Mouse (Mus musculus) G1E-ER4 (cell line): ENCODE results near the gene Tmem94. TPM values are rescaled to one million over a fixed set of nuclear protein-coding genes. Genes with fewer than 3 reads are reported as not detected.

Source experiments
- GATA1 ChIP-seq: IDR thresholded peaks from one replicate; pipeline ENCODE4 v1.8.0; 2012; ENCODE audit warnings: low read length, inconsistent platforms
- polyA plus RNA-seq: library from polyadenylated mRNA; stranded (reverse); fragments of >175 nt; gene quantifications from 2 replicates; pipeline ENCODE4 v1.2.3, GENCODE M21; 2012

The Tmem94 gene
- polyA plus RNA-seq, 1 experiment, result 54.3 TPM

DNA sequence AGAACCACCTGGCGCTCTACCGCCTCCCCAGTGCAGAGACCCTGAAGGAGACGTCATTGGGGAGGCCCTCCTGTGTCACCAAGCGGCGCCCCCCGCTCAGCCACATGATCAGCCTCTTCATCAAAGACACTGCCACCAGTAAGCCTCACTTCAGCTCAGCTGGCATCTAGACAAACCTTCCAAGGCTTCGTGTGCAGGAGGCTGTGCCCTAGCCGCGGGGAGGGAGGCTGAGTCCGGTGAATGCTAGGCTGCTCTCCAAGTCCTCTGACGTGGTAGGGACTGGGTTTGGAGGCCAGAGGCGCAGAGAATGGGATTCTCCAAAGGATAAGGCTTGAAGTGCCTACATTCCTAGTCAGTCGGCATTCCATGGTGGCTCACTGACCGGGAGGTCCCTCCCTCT is 27.1 kb downstream of the Tmem94 start:
- no peak for TF ChIP-seq GATA1

GRCm38 (mm10) chr11:115796898-115797297 is 31.7 kb downstream of the Tmem94 start:
- no peak for TF ChIP-seq GATA1

DNA sequence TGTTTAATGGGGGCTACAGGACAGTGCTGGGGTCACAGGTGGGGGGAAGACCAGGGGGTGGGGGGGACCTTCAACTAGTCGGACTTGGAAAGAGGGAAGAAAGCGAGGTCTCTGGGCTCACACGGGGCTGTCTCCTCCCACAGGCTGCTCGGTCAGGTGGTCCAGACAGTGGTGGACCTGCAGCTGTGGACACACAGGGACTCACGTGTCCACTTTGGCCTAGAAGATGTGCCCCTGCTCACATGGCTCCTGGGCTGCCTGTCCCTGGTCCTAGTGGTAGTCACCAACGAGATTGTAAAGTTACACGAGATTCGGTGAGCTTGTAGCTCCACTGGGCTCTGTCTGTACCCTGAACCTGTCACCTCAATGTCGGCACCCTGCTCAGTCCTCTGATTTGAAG is 32.4 kb downstream of the Tmem94 start:
- no peak for TF ChIP-seq GATA1

GRCm38 (mm10) chr11:115800981-115801380 is 35.7 kb downstream of the Tmem94 start:
- TF ChIP-seq GATA1, result no peak

GRCm38 (mm10) chr11:115803072-115803709 is 38.0 kb downstream of the Tmem94 start:
- TF ChIP-seq GATA1, result no peak

GRCm38 (mm10) chr11:115805005-115805404 is 39.8 kb downstream of the Tmem94 start:
- TF ChIP-seq GATA1, result no peak

GRCm38 (mm10) chr11:115806154-115806553 is 40.9 kb downstream of the Tmem94 start:
- TF ChIP-seq GATA1, result no peak

- TF ChIP-seq GATA1, result no peak
Measured at GRCm38 (mm10) chr11:115807306-115807705, 42.1 kb downstream of the Tmem94 start.

DNA sequence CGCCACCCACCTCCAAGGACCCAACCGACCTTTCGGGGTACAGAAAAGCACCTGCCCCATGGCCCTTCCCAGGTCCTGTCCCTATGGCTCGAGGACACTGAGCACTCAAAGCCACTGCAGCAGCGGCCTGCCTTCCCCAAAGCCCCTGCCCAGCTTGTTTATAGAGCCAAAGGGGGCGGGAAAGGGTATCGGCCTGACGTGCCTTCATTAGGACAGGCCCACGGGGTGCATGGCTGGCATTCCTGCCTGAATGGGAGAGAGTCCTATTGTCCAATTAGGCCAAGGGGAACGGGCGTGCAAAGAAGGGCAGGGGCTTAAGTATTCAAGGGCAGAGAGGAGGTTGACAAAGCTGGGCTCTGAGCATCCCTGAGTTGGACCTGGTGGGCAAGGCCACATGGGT is 42.7 kb downstream of the Tmem94 start:
- TF ChIP-seq GATA1, result no peak

DNA sequence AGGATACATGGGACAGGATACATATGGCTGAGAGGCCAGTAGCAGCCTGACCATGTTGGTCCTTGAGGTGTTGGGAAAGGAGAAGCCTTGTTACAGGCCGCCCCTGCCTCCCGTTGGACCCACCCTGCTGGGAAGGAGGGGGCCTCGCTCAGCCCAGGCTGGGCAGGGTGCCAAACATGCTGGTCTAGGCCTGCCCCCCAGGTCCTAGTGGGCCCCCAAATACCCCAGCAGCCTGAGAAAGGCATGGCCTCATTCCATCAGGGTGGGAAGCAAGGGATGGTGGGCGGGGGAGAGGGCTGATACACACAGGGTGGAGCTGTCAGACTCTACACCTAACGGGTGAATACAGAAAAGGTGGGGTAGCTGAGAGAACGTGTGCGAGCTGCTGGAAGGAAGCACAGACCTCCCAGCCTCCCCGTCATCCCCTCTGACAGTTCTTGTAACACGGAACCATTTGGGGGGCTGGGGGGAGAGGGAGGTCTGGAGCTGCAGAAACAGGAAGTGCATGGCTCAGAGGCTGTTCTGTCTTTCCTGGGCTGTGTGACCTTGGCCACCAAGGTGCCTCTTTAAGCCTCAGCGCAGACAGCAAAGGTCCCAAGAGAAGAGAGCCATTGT is 43.6 kb downstream of the Tmem94 start:
- no peak for TF ChIP-seq GATA1

- no peak for TF ChIP-seq GATA1
Measured at GRCm38 (mm10) chr11:115809311-115809781, 44.1 kb downstream of the Tmem94 start.

- no peak for TF ChIP-seq GATA1
Measured at GRCm38 (mm10) chr11:115810377-115810776, 45.1 kb downstream of the Tmem94 start.

DNA sequence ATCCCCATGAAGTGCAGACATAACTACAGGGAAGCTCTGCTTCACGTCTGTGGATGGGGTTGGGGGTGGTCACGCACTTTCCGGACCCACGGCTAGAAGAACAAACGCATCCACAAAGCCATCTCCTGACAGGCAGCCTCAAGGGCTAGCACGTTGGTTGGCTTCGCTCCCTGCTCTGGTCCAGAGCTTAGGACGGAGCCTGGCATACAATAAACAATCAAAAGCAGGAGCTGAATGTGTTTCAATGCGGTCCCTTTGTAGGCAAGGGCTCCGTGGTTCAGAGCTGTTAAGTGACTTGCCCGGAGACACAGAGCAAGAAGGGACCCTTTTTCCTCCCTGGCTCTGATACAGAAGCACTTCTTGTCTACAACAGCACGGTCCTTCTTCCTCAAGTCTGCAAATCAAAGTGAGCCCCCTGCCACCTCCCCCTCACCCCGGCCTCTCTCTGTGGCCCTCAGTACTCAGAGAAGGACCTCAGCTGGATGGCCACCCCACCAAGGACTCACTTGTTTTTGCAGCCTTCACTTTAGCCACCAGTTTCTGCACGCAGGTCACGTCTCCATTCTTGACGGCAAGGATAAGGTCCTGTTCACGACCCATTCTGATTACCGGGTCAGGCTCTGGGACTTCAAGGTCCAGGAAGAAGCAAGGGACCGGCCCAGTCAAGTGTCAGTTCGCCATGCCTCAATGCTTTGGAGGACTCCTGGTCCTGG is 46.3 kb downstream of the Tmem94 start:
- TF ChIP-seq GATA1, result no peak

- TF ChIP-seq GATA1, result no peak
Measured at GRCm38 (mm10) chr11:115812095-115812494, 46.9 kb downstream of the Tmem94 start.

- TF ChIP-seq GATA1, result no peak
Measured at GRCm38 (mm10) chr11:115812533-115813420, 47.5 kb downstream of the Tmem94 start.
